Mouse (Mus musculus): Measurements from ENCODE around the gene Llgl2. TPM values are rescaled to one million over a fixed set of nuclear protein-coding genes. Genes with fewer than 3 reads are reported as not detected.
"Not testable (repeated sequence)": the region's sequence is repeated elsewhere in the genome, so short reads cannot be mapped to it uniquely, and the experiment has no call there.

Gene Llgl2
- polyA plus RNA-seq, 1 experiment: 2.5 TPM

- TF ChIP-seq CTCF (IDR thresholded peaks at IDR 0.05; ENCODE audit: borderline replicate concordance, insufficient read depth, low read depth, low read length): no peak
- TF ChIP-seq POLR2A (IDR thresholded peaks at IDR 0.05; ENCODE audit: borderline replicate concordance, insufficient read depth, low read length): no peak
- no peak for DNase-seq
- Histone ChIP-seq H3K27me3 (ENCODE audit: control insufficient read depth, insufficient read depth, low read length) (no peaks in the 10 kb centered on the region), H3K27ac (ENCODE audit: insufficient read depth, low read length) (no peak overlapping the region), H3K4me3 (replicated peaks; ENCODE audit: insufficient read depth, low read depth, low read length) (no peak overlapping the region), H3K4me1 (ENCODE audit: control insufficient read depth, insufficient read depth, low read length) (peaks cover under 1% of the 10 kb centered on the region)
- 72% methylated on average over 3 of the region's 3 CpGs for WGBS
Observed at GRCm38 (mm10) chr11:115839732-115840131, 15.9 kb downstream of the Llgl2 start.

GRCm38 (mm10) chr11:115841044-115841443 lies 17.2 kb downstream of the Llgl2 start:
- DNase-seq: no peak
- peaks cover 6% of the 10 kb centered on the region for H3K4me1 ChIP-seq (ENCODE audit: control insufficient read depth, insufficient read depth, low read length)
- H3K27ac ChIP-seq (ENCODE audit: insufficient read depth, low read length): no peak overlapping the region
- 85% methylated on average over 6 of the region's 6 CpGs for WGBS
- H3K27me3 ChIP-seq (ENCODE audit: control insufficient read depth, insufficient read depth, low read length): no peaks in the 10 kb centered on the region
- TF ChIP-seq CTCF (IDR thresholded peaks at IDR 0.05; ENCODE audit: borderline replicate concordance, insufficient read depth, low read depth, low read length): no peak
- TF ChIP-seq POLR2A (IDR thresholded peaks at IDR 0.05; ENCODE audit: borderline replicate concordance, insufficient read depth, low read length): no peak
- no peak overlapping the region for H3K4me3 ChIP-seq (replicated peaks; ENCODE audit: insufficient read depth, low read depth, low read length)

DNA sequence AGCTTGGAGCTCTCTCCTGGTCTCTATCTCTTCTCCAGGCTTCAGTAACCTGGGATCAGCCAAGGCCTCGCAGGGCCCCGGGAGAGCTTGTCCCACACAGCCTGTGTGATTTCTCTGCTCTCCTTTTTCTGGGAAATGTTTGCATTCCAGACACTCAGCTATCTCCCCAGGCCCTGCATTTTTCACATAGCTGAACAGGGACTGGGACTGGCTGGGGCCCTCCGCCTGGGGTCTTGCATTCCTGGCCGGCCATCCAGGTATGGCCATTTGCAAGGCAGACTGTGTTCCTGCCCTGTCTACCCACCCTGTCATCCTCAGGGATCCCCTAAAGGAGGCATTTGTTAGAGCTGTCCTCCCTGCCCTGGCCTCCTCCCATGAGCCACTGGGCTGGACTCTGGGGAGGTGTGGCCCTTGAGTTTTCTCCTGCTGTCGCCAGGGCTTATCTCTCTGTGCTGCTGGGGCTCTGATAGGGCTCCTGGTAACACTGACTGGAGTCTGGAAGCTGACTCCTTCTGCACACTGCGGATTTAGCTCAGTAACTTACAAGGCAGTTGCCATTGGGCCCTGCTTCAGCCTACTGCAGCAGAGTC lies 18.2 kb downstream of the Llgl2 start:
- H3K4me1 ChIP-seq (ENCODE audit: control insufficient read depth, insufficient read depth, low read length): peaks cover 6% of the 10 kb centered on the region
- DNase-seq: no peak
- TF ChIP-seq CTCF (IDR thresholded peaks at IDR 0.05; ENCODE audit: borderline replicate concordance, insufficient read depth, low read depth, low read length) (no peak), POLR2A (IDR thresholded peaks at IDR 0.05; ENCODE audit: borderline replicate concordance, insufficient read depth, low read length) (no peak)
- H3K4me3 ChIP-seq (replicated peaks; ENCODE audit: insufficient read depth, low read depth, low read length): no peak overlapping the region
- no peak overlapping the region for H3K27ac ChIP-seq (ENCODE audit: insufficient read depth, low read length)
- no peaks in the 10 kb centered on the region for H3K27me3 ChIP-seq (ENCODE audit: control insufficient read depth, insufficient read depth, low read length)
- 53% methylated on average over 6 of the region's 6 CpGs for WGBS

DNA sequence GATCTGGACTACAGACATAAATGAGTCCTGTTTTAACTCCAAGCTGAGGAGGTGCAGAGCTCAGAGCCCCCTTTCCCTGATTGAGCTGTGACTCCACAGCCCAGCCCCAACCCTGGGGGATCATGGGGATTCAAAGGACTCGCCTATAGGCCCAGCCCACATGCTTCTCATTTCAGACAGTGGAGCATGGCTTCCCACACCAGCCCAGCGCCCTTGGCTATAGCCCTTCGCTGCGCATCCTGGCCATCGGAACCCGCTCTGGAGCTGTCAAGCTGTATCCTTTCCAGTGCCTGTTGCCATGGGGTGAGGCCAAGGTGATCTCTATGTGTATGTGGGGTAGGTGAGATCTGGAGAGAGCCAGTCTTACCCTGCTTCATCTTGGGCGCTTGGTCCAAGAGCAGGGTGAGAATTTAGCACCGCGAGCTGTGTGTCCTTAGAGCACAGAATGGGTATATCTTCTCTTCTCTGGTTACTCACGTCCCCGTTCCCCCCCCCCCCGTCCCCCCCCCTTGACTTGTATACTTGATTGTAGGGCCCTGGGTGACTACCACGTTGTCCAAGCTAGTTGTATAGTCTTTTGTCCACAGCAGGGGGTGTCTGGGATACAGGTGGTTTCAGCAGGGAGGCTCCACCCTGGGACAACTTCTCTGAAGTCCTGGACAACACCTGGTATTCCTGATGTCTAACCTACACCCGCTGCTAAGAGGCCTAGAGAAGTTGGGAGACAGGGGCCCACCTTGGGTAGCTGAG lies 19.5 kb downstream of the Llgl2 start:
- Histone ChIP-seq H3K4me3 (replicated peaks; ENCODE audit: insufficient read depth, low read depth, low read length) (no peak overlapping the region), H3K27me3 (ENCODE audit: control insufficient read depth, insufficient read depth, low read length) (no peaks in the 10 kb centered on the region), H3K4me1 (ENCODE audit: control insufficient read depth, insufficient read depth, low read length) (peaks cover 6% of the 10 kb centered on the region), H3K27ac (ENCODE audit: insufficient read depth, low read length) (no peak overlapping the region)
- TF ChIP-seq CTCF (IDR thresholded peaks at IDR 0.05; ENCODE audit: borderline replicate concordance, insufficient read depth, low read depth, low read length) (no peak), POLR2A (IDR thresholded peaks at IDR 0.05; ENCODE audit: borderline replicate concordance, insufficient read depth, low read length) (no peak)
- DNase-seq: no peak
- 83% methylated on average over 14 of the region's 14 CpGs for WGBS

DNA sequence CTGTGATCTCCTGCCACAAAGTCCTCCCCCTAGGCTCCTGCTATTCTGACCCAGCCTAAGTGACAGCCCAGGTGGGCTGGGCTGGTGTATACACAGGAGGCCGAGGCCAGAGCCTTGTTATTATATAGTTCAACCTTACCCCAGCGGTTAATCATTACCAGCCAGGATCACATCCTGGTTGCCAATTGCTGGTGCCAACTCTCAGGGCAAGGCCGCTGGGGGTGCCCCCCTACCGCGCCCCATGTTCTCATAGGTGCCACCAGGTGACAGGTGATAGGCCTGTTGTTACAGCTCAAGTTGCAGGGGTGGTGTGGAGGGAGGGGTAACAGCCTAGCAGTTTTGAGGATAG lies 20.0 kb downstream of the Llgl2 start:
- no peak for DNase-seq
- TF ChIP-seq POLR2A (IDR thresholded peaks at IDR 0.05; ENCODE audit: borderline replicate concordance, insufficient read depth, low read length) (no peak), CTCF (IDR thresholded peaks at IDR 0.05; ENCODE audit: borderline replicate concordance, insufficient read depth, low read depth, low read length) (no peak)
- Histone ChIP-seq H3K27me3 (ENCODE audit: control insufficient read depth, insufficient read depth, low read length) (no peaks in the 10 kb centered on the region), H3K4me3 (replicated peaks; ENCODE audit: insufficient read depth, low read depth, low read length) (no peak overlapping the region), H3K27ac (ENCODE audit: insufficient read depth, low read length) (no peak overlapping the region), H3K4me1 (ENCODE audit: control insufficient read depth, insufficient read depth, low read length) (peaks cover 6% of the 10 kb centered on the region)
- WGBS: 92% methylated on average over 5 of the region's 5 CpGs

GRCm38 (mm10) chr11:115844240-115844639 lies 20.4 kb downstream of the Llgl2 start:
- Histone ChIP-seq H3K27me3 (ENCODE audit: control insufficient read depth, insufficient read depth, low read length) (no peaks in the 10 kb centered on the region), H3K4me3 (replicated peaks; ENCODE audit: insufficient read depth, low read depth, low read length) (no peak overlapping the region), H3K4me1 (ENCODE audit: control insufficient read depth, insufficient read depth, low read length) (peaks cover 6% of the 10 kb centered on the region), H3K27ac (ENCODE audit: insufficient read depth, low read length) (no peak overlapping the region)
- WGBS: 80% methylated on average over 8 of the region's 8 CpGs
- no peak for DNase-seq
- TF ChIP-seq CTCF (IDR thresholded peaks at IDR 0.05; ENCODE audit: borderline replicate concordance, insufficient read depth, low read depth, low read length) (no peak), POLR2A (IDR thresholded peaks at IDR 0.05; ENCODE audit: borderline replicate concordance, insufficient read depth, low read length) (no peak)

DNA sequence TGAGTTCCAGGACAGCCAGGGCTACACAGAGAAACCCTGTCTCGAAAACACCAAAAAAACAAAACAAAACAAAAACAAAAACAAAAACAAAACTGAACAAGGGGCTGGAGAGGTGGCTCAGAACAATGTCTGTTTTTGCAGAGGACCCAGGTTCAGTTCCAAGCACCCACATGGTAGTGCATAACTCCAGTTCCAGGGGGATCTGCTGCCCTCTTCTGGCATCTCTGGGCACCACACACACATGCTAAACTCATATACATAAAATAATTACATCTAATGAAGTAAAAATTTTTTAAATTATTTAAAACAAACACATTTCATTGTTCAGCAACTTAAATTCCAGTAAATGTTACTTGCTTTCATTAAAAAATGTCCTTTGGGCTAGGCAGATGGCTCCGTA lies 22.0 kb downstream of the Llgl2 start:
- H3K27ac ChIP-seq (ENCODE audit: insufficient read depth, low read length): no peak overlapping the region
- DNase-seq: no peak
- TF ChIP-seq CTCF (IDR thresholded peaks at IDR 0.05; ENCODE audit: borderline replicate concordance, insufficient read depth, low read depth, low read length): no peak
- TF ChIP-seq POLR2A (IDR thresholded peaks at IDR 0.05; ENCODE audit: borderline replicate concordance, insufficient read depth, low read length): no peak
- H3K4me3 ChIP-seq (replicated peaks; ENCODE audit: insufficient read depth, low read depth, low read length): no peak overlapping the region
- H3K27me3 ChIP-seq (ENCODE audit: control insufficient read depth, insufficient read depth, low read length): no peaks in the 10 kb centered on the region
- 93% methylated on average over 2 of the region's 2 CpGs for WGBS
- H3K4me1 ChIP-seq (ENCODE audit: control insufficient read depth, insufficient read depth, low read length): peaks cover 6% of the 10 kb centered on the region

GRCm38 (mm10) chr11:115854674-115855073 lies 30.8 kb downstream of the Llgl2 start:
- Histone ChIP-seq H3K27ac (ENCODE audit: insufficient read depth, low read length) (no peak overlapping the region), H3K27me3 (ENCODE audit: control insufficient read depth, insufficient read depth, low read length) (peaks cover 2% of the 10 kb centered on the region; the same call in 1 of the 2 replicates), H3K4me1 (ENCODE audit: control insufficient read depth, insufficient read depth, low read length) (no peaks in the 10 kb centered on the region), H3K4me3 (replicated peaks; ENCODE audit: insufficient read depth, low read depth, low read length) (no peak overlapping the region)
- DNase-seq: no peak
- 73% methylated on average over 6 of the region's 6 CpGs for WGBS
- no peak for TF ChIP-seq CTCF (IDR thresholded peaks at IDR 0.05; ENCODE audit: borderline replicate concordance, insufficient read depth, low read depth, low read length)
- TF ChIP-seq POLR2A (IDR thresholded peaks at IDR 0.05; ENCODE audit: borderline replicate concordance, insufficient read depth, low read length): no peak

- not testable (repeated sequence) for DNase-seq; H3K27me3 ChIP-seq (ENCODE audit: control insufficient read depth, insufficient read depth, low read length); H3K4me1 ChIP-seq (ENCODE audit: control insufficient read depth, insufficient read depth, low read length); H3K27ac ChIP-seq (ENCODE audit: insufficient read depth, low read length); H3K4me3 ChIP-seq (replicated peaks; ENCODE audit: insufficient read depth, low read depth, low read length)
- 94% methylated on average over 4 of the region's 4 CpGs for WGBS
Observed at GRCm38 (mm10) chr11:115857146-115857545, 33.3 kb downstream of the Llgl2 start.
